Mouse (Mus musculus): Measurements from ENCODE around the gene Ndufs2. TPM values are rescaled to one million over a fixed set of nuclear protein-coding genes. Genes with fewer than 3 reads are reported as not detected.
A peak's percentile ranks its signal among the peaks of the same experiment; 100 is the strongest.

The Ndufs2 gene
- total and polyA plus RNA-seq, 2 experiments from 2014 or later = 1,009 to 1,127 TPM

DNA sequence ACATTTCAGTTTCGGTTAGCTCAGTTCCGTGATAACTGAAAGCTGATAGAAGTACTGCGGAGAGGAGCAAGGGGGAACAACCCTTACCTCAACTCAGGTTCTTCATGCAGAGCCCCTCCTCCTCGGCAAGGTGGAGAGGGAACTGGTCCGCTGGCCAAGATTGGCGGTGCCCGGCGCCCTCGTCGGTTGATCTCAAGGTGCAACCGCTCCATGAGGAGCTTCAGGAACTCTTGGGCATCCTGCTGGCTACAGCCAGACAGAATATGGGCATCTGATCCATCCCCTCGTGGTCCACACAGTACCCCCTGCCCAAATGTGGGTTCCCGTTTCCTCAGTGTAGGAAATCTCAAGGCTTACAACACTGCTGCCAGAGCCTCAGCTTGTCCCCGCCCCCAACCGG, 33.3 kb upstream of the Ndufs2 start:
- Histone ChIP-seq H3K36me3 (replicated peaks; ENCODE audit: control insufficient read depth, insufficient read depth, low read length) (peaks cover 38% of the 10 kb centered on the region), H3K27ac (ENCODE audit: low read depth) (no peak overlapping the region)
- DNase-seq (ENCODE audit: low spot score) = no peak

DNA sequence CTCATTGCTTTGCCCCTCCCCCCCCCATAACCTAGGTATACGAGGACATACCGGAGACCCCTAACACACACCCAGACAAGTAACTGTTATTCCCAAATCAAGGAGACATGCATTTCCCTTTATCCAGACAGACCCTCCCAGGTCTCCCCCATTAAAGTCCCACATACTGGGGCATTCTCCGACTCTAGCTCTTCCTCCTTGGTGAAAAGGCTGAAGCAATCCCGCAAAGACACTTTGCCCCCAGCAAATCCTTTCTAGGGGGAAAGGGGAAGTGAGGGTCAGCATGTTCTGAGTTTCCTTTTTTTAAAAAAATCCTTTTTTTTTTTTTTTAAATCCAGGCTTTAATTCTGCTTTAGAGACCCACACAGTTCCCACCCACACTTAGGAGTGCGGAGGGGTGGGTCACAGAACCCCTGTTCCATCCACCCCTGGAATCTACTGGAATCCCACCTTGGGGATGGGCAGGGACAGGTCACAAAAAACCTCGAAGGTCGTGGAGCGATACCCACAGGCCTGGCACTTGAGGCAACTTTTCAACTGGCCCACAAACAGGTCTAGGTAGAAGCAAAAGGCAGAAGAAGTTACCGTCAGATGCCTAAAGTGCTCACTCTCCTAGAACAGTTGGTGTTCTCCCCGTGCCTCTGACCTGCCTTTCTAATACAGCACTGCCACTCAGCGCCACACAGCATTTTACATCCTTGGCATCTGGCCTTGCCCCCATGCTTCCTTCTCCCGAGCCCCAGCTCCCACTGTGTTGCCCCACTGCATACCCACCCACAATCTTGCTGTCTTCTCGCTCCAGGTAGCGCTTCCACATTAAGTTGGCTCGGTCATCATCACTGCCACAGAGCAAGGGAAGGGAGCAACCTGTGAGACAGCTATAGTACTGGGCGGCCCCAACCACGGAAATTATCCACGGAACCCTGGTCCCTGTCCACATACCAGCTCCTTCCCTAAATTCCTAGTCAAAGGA, 32.3 kb upstream of the Ndufs2 start:
- Histone ChIP-seq H3K27ac (ENCODE audit: low read depth) (no peak overlapping the region), H3K36me3 (replicated peaks; ENCODE audit: control insufficient read depth, insufficient read depth, low read length) (peaks cover 32% of the 10 kb centered on the region), H3K9me3 (replicated peaks; ENCODE audit: control insufficient read depth, low read length) (no peaks in the 10 kb centered on the region), H3K9ac (replicated peaks; ENCODE audit: low read depth, low read length) (no peak overlapping the region), H3K27me3 (ENCODE audit: control insufficient read depth, insufficient read depth, low read length) (no peaks in the 10 kb centered on the region), H3K4me3 (ENCODE audit: low read depth, low read length) (no peak overlapping the region), H3K4me1 (ENCODE audit: control insufficient read depth, insufficient read depth) (peaks cover 14% of the 10 kb centered on the region), H3K4me2 (ENCODE audit: low read depth, low read length) (no peak overlapping the region)
- TF ChIP-seq CTCF (IDR thresholded peaks at IDR 0.05; ENCODE audit: low read depth) = no peak
- TF ChIP-seq EP300 (IDR thresholded peaks at IDR 0.05; ENCODE audit: low read depth) = no peak
- ATAC-seq (ENCODE audit: insufficient read depth, low read depth) (no peak), DNase-seq (ENCODE audit: low spot score) (no peak)
- 91% methylated on average over 18 of the region's 18 CpGs for WGBS

More for the DNA sequence above, 33.3 kb upstream of the Ndufs2 start:
- Histone ChIP-seq H3K9ac (replicated peaks; ENCODE audit: low read depth, low read length) (no peak overlapping the region), H3K4me1 (ENCODE audit: control insufficient read depth, insufficient read depth) (peaks cover 14% of the 10 kb centered on the region), H3K9me3 (replicated peaks; ENCODE audit: control insufficient read depth, low read length) (no peaks in the 10 kb centered on the region), H3K27me3 (ENCODE audit: control insufficient read depth, insufficient read depth, low read length) (no peaks in the 10 kb centered on the region), H3K4me3 (ENCODE audit: low read depth, low read length) (no peak overlapping the region), H3K4me2 (ENCODE audit: low read depth, low read length) (no peak overlapping the region)
- ATAC-seq (ENCODE audit: insufficient read depth, low read depth) = no peak
- 89% methylated on average over 15 of the region's 15 CpGs for WGBS
- TF ChIP-seq CTCF (IDR thresholded peaks at IDR 0.05; ENCODE audit: low read depth) (no peak), EP300 (IDR thresholded peaks at IDR 0.05; ENCODE audit: low read depth) (no peak)

- peaks cover 44% of the 10 kb centered on the region for H3K36me3 ChIP-seq (replicated peaks; ENCODE audit: control insufficient read depth, insufficient read depth, low read length)
- 75% methylated on average over 18 of the region's 18 CpGs for WGBS
- H3K4me2 ChIP-seq (ENCODE audit: low read depth, low read length) = peak overlapping the region; percentile 78
- H3K4me1 ChIP-seq (ENCODE audit: control insufficient read depth, insufficient read depth) = peaks cover 14% of the 10 kb centered on the region
- H3K9ac ChIP-seq (replicated peaks; ENCODE audit: low read depth, low read length) = no peak overlapping the region
- peak overlapping the region; percentile 83; the same call in 1 of the 2 replicates for H3K27ac ChIP-seq (ENCODE audit: low read depth)
- no peak for DNase-seq (ENCODE audit: low spot score)
- ATAC-seq (ENCODE audit: insufficient read depth, low read depth) = no peak
- no peaks in the 10 kb centered on the region for H3K9me3 ChIP-seq (replicated peaks; ENCODE audit: control insufficient read depth, low read length)
- no peak for TF ChIP-seq CTCF (IDR thresholded peaks at IDR 0.05; ENCODE audit: low read depth)
- TF ChIP-seq EP300 (IDR thresholded peaks at IDR 0.05; ENCODE audit: low read depth) = no peak
- H3K4me3 ChIP-seq (ENCODE audit: low read depth, low read length) = no peak overlapping the region; the same call in 1 of the 2 replicates
- H3K27me3 ChIP-seq (ENCODE audit: control insufficient read depth, insufficient read depth, low read length) = no peaks in the 10 kb centered on the region
Measured at GRCm38 (mm10) chr1:171282086-171282805, 31.1 kb upstream of the Ndufs2 start.

- WGBS = 0% methylated on average over 10 of the region's 10 CpGs
- DNase-seq (ENCODE audit: low spot score) = peak; percentile 76
Measured at GRCm38 (mm10) chr1:171281528-171281923, 30.3 kb upstream of the Ndufs2 start.

DNA sequence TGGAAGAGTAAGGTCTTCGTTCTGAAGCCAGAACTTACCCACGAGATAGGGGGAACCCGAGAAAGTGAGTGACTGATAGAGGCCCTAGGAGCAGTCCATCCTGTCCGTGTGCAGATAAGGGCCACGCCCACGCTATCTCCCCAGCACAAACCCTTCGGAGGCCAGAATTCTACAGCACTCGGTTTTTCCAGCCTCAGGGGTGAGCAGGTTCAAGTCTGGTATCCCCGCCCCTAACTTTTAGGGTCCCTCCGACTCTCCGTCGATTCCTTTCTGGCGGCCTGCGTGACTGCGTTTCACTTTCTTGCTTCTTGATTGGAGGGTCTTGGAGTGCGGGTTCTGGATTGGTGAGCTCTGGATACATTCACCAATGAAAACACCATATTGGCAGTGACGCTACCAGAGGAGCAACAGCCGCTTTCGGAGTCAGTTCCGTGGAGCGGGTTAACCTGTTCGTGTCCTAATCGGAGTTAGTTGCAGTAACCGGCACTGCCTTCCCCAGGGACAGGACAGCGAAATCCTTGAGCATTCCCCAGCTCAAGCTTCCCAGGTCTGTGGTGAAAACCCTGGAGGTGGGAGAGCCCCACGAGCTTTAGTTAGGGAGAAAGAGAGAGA, 29.8 kb upstream of the Ndufs2 start, which contains the start of gene Ppox:
Gene Ppox (minus strand): TSS at position 271 of the 612 bp plus-strand sequence.
- H3K36me3 ChIP-seq (replicated peaks; ENCODE audit: control insufficient read depth, insufficient read depth, low read length) = peaks cover 51% of the 10 kb centered on the region
- H3K9ac ChIP-seq (replicated peaks; ENCODE audit: low read depth, low read length) = peak within 1 kb of the TSS; percentile 69

More at GRCm38 (mm10) chr1:171281528-171281923, 30.3 kb upstream of the Ndufs2 start:
- ATAC-seq (ENCODE audit: insufficient read depth, low read depth) = peak; percentile 62
- peak overlapping the region; percentile 83 for H3K27ac ChIP-seq (ENCODE audit: low read depth)
- H3K36me3 ChIP-seq (replicated peaks; ENCODE audit: control insufficient read depth, insufficient read depth, low read length) = peaks cover 51% of the 10 kb centered on the region
- H3K27me3 ChIP-seq (ENCODE audit: control insufficient read depth, insufficient read depth, low read length) = no peaks in the 10 kb centered on the region
- TF ChIP-seq EP300 (IDR thresholded peaks at IDR 0.05; ENCODE audit: low read depth) (no peak), CTCF (IDR thresholded peaks at IDR 0.05; ENCODE audit: low read depth) (peak; percentile 65)
- H3K4me2 ChIP-seq (ENCODE audit: low read depth, low read length) = peak overlapping the region; percentile 78
- peak overlapping the region; percentile 69 for H3K4me3 ChIP-seq (ENCODE audit: low read depth, low read length)
- H3K9ac ChIP-seq (replicated peaks; ENCODE audit: low read depth, low read length) = peak overlapping the region; percentile 58
- H3K9me3 ChIP-seq (replicated peaks; ENCODE audit: control insufficient read depth, low read length) = no peaks in the 10 kb centered on the region
- peaks cover 7% of the 10 kb centered on the region for H3K4me1 ChIP-seq (ENCODE audit: control insufficient read depth, insufficient read depth)

More for the DNA sequence above, 29.8 kb upstream of the Ndufs2 start, which contains the start of gene Ppox:
- Histone ChIP-seq H3K4me3 (ENCODE audit: low read depth, low read length) (peak within 1 kb of the TSS; percentile 69), H3K27me3 (ENCODE audit: control insufficient read depth, insufficient read depth, low read length) (no peaks in the 10 kb centered on the region), H3K4me2 (ENCODE audit: low read depth, low read length) (peak within 1 kb of the TSS; percentile 78), H3K27ac (ENCODE audit: low read depth) (peak within 1 kb of the TSS; percentile 83), H3K4me1 (ENCODE audit: control insufficient read depth, insufficient read depth) (peaks cover 7% of the 10 kb centered on the region), H3K9me3 (replicated peaks; ENCODE audit: control insufficient read depth, low read length) (no peaks in the 10 kb centered on the region)
- DNase-seq (ENCODE audit: low spot score) (peak; percentile 99), ATAC-seq (ENCODE audit: insufficient read depth, low read depth) (peak; percentile 97)
- TF ChIP-seq CTCF (IDR thresholded peaks at IDR 0.05; ENCODE audit: low read depth) = no peak
- TF ChIP-seq EP300 (IDR thresholded peaks at IDR 0.05; ENCODE audit: low read depth) = no peak
- under 1% methylated on average over 26 of the region's 26 CpGs for WGBS

Data from heart, postnatal 0 days (tissue).